Mouse (Mus musculus) forebrain, postnatal 0 days (tissue): ENCODE data around the gene Eif5a2. TPM values are rescaled to one million over a fixed set of nuclear protein-coding genes. Genes with fewer than 3 reads are reported as not detected.

Experiments
- ATAC-seq: fragments of 200-750 bp; cut with Nextera tagmentation; 2 replicates; pipeline ENCODE4 v1.8.0; 2017; ENCODE audit warnings: mild to moderate bottlenecking, moderate library complexity
- DNase-seq: peaks from one replicate; pipeline ENCODE4 v3.0.0-alpha.2; 2015
- H3K27ac ChIP-seq: fragments of 300-500 bp; sonication (generic); 2 replicates; pipeline ENCODE4 v1.5.1; 2014; ENCODE audit warnings: low read depth, mild to moderate bottlenecking, antibody characterized with exemption, low read length, moderate library complexity, mixed read lengths
- H3K27me3 ChIP-seq: fragments of 300-500 bp; sonication (generic); 2 replicates; pipeline ENCODE4 v1.6.1; 2014; ENCODE audit warnings: mild to moderate bottlenecking, low read length, mixed read lengths; ENCODE audit not compliant: insufficient read depth
- H3K36me3 ChIP-seq: fragments of 300-500 bp; sonication (generic); 2 replicates; pipeline ENCODE4 v1.6.1; 2014; ENCODE audit warnings: mild to moderate bottlenecking, moderate library complexity; ENCODE audit not compliant: insufficient read depth
- H3K4me1 ChIP-seq: fragments of 300-500 bp; sonication (generic); 2 replicates; pipeline ENCODE4 v1.6.1; 2014; ENCODE audit warnings: antibody characterized with exemption; ENCODE audit not compliant: insufficient read depth
- H3K4me2 ChIP-seq: fragments of 300-500 bp; sonication (generic); 2 replicates; pipeline ENCODE4 v1.6.1; 2014; ENCODE audit warnings: low read depth, mild to moderate bottlenecking, moderate library complexity
- H3K4me3 ChIP-seq: fragments of 300-500 bp; sonication (generic); 2 replicates; pipeline ENCODE4 v1.5.1; 2014; ENCODE audit warnings: low read depth, low read length, mixed read lengths
- H3K9ac ChIP-seq: fragments of 300-500 bp; sonication (generic); 2 replicates; pipeline ENCODE4 v1.6.1; 2014; ENCODE audit warnings: mild to moderate bottlenecking
- H3K9me3 ChIP-seq: fragments of 300-500 bp; sonication (generic); 2 replicates; pipeline ENCODE4 v1.6.1; 2016; ENCODE audit warnings: low read length
- CTCF ChIP-seq: sonication (generic); IDR thresholded peaks from 2 replicates; pipeline ENCODE4 v1.5.1; 2016; ENCODE audit warnings: antibody characterized with exemption, control low read depth, low read depth
- WGBS: fragments of 180-500 bp; shearing (Covaris S2); extraction: QIAGEN DNeasy Blood & Tissue Kit; methylation state at CpG from one replicate; pipeline ENCODE4 v1.1.7; 2014; 5-methylcytosine and 5-hydroxymethylcytosine counted together
- polyA plus RNA-seq: library from polyadenylated mRNA; unstranded; fragments of >200 nt; fragmentation: Nextera tagmentation; extraction: Ambion mirVana; gene quantifications from 2 replicates; pipeline ENCODE4 v1.2.1, GENCODE M21; 2015
- total RNA-seq: library from RNA; depleted of rRNA; stranded (reverse); fragments of >200 nt; gene quantifications from 2 replicates; pipeline ENCODE4 v1.2.3, GENCODE M21; 2014; rRNA removed

The Eif5a2 gene
- total and polyA plus RNA-seq, 2 experiments from 2014 or later, result 8.0 to 25.4 TPM

- WGBS, result 80% methylated on average over 2 of the region's 2 CpGs
- Histone ChIP-seq H3K27me3 (no peaks in the 10 kb centered on the region), H3K9ac (no peak overlapping the region), H3K9me3 (no peaks in the 10 kb centered on the region), H3K27ac (no peak overlapping the region), H3K36me3 (no peaks in the 10 kb centered on the region), H3K4me2 (no peak overlapping the region), H3K4me1 (no peaks in the 10 kb centered on the region), H3K4me3 (no peak overlapping the region)
- DNase-seq (no peak), ATAC-seq (no peak)
- TF ChIP-seq CTCF, result no peak
Observed at GRCm38 (mm10) chr3:28836796-28837371, 55.8 kb downstream of the Eif5a2 start.

GRCm38 (mm10) chr3:28841886-28842649, 61.0 kb downstream of the Eif5a2 start:
- no peaks in the 10 kb centered on the region for H3K27me3 ChIP-seq
- H3K4me3 ChIP-seq, result no peak overlapping the region
- ATAC-seq (no peak), DNase-seq (no peak)
- H3K4me2 ChIP-seq, result no peak overlapping the region
- no peak overlapping the region for H3K27ac ChIP-seq
- no peaks in the 10 kb centered on the region for H3K9me3 ChIP-seq
- WGBS, result 14% methylated on average over 3 of the region's 3 CpGs
- no peak for TF ChIP-seq CTCF
- H3K9ac ChIP-seq, result no peak overlapping the region
- no peaks in the 10 kb centered on the region for H3K36me3 ChIP-seq
- no peaks in the 10 kb centered on the region for H3K4me1 ChIP-seq

- H3K4me3 ChIP-seq, result no peak overlapping the region
- no peaks in the 10 kb centered on the region for H3K9me3 ChIP-seq
- H3K36me3 ChIP-seq, result no peaks in the 10 kb centered on the region
- WGBS, result 55% methylated on average over 8 of the region's 8 CpGs
- TF ChIP-seq CTCF, result no peak
- no peaks in the 10 kb centered on the region for H3K4me1 ChIP-seq
- H3K9ac ChIP-seq, result no peak overlapping the region
- H3K27me3 ChIP-seq, result no peaks in the 10 kb centered on the region
- no peak overlapping the region for H3K4me2 ChIP-seq
- no peak overlapping the region for H3K27ac ChIP-seq
- no peak for DNase-seq
- no peak for ATAC-seq
Observed at GRCm38 (mm10) chr3:28843231-28843630, 62.2 kb downstream of the Eif5a2 start.

- H3K27me3 ChIP-seq, result no peaks in the 10 kb centered on the region
- H3K27ac ChIP-seq, result no peak overlapping the region
- H3K9ac ChIP-seq, result no peak overlapping the region
- no peaks in the 10 kb centered on the region for H3K9me3 ChIP-seq
- no peak overlapping the region for H3K4me2 ChIP-seq
- ATAC-seq, result no peak
- TF ChIP-seq CTCF, result no peak
- H3K36me3 ChIP-seq, result no peaks in the 10 kb centered on the region
- DNase-seq, result no peak
- H3K4me1 ChIP-seq, result no peaks in the 10 kb centered on the region
- H3K4me3 ChIP-seq, result no peak overlapping the region
Observed at GRCm38 (mm10) chr3:28847115-28847514, 66.0 kb downstream of the Eif5a2 start.

Other genes with a start within 250 kb of the Eif5a2 start
- gene Slc2a2, start 83.4 kb upstream of the Eif5a2 start, total RNA-seq, result 0.08 TPM in 1 of 2 replicates, not detected in the other
- not detected in 2 replicates for gene Slc2a2, start 83.4 kb upstream of the Eif5a2 start, polyA plus RNA-seq
- gene Rpl22l1, start 24.2 kb downstream of the Eif5a2 start, total RNA-seq, result 368 and 440 TPM in 2 replicates
- 263 and 321 TPM in 2 replicates for gene Rpl22l1, start 24.2 kb downstream of the Eif5a2 start, polyA plus RNA-seq
- gene Gm1527, start 111.3 kb downstream of the Eif5a2 start, total RNA-seq, result not detected in 2 replicates
- not detected in 2 replicates for gene Gm1527, start 111.3 kb downstream of the Eif5a2 start, polyA plus RNA-seq